Mouse (Mus musculus) thymus, postnatal 10 days (tissue): Measurements from ENCODE around the gene Olfr959.

Experiments used
- DNase-seq, 2 experiments: peaks; one replicate each; pipeline ENCODE4 v3.0.0; 2021; ENCODE audit warnings: low spot score in 2 of 2

The Olfr959 gene

DNA sequence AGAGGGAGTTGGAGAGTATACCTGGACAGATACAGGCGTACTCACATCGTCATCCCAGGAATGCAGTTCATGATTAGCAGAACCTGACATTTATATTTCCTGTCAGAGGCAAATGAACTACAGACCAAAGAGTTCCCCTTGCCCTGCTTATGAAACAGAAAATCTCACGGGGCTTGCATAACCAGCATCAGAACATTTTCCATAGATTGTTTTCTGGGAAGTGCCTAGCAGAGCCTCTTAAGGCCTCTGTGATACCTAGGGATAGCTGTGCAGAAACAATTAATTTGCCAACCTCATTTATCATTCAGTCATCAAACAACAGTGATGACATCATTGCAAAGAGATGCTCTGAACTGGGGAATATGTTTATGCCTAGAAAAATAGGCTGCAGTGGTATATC lies at the start of gene Olfr959:
Olfr959 (minus strand) TSS at position 101 of the 400 bp plus-strand sequence.
- no peak for DNase-seq

DNA sequence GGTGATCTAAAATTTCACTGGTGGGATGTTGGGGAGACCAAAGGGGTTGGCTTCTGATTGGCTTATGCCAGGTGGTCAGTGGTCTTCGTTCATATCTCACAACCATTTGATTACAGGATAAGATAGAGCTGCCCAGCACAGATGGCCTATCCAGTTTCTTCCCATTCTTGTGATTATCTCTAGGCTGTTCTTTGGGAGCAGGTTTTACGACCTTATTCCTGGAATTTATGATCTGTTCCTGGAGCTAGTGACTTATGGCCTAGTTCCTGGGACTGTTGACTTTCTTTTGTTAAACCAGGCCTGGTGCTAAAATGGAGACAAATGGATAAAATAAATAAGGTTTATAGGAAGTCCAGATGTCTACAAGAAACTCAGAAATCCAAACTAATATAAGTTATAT lies 49.3 kb upstream of the Olfr959 start:
- DNase-seq, result no peak

DNA sequence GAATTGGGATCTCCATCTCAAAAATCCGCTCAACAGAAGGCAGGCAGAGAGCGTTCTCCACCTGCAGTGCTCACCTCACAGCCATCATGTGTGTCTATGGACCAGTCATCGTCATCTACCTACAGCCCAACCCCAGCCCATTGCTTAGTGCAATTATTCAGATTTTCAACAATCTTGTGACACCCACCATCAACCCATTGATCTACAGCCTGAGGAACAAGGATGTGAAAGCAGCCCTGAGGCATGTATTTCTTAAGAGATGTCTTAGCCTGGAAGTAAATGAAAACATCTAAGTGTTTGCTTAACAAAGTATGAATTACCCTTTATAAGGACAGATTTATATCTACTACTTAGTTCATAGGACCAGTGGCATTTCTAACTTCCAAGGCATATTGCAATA lies 48.4 kb upstream of the Olfr959 start:
- DNase-seq, result no peak

DNA sequence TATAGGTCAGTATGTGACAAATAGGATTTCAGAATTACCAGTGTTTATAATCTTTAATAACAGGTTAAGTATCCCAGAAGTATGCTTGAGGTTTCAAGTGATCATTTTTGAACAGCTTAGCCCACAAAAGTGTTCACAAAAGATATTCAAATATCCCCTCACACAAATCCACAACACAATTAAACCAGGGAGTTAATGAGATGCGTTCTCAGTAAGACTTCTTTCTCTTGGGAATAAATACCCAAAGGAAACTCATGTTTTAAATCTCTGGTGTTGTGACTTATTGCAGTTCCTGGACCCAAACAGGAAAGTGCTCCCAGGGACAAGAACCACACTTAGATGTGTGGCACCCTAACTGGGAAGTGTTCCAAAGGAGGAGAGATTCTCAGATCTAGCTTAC lies 45.7 kb upstream of the Olfr959 start, which contains the start of gene Olfr960:
Olfr960 (plus strand) TSS at position 301 of the 400 bp plus-strand sequence.
- DNase-seq, result no peak

DNA sequence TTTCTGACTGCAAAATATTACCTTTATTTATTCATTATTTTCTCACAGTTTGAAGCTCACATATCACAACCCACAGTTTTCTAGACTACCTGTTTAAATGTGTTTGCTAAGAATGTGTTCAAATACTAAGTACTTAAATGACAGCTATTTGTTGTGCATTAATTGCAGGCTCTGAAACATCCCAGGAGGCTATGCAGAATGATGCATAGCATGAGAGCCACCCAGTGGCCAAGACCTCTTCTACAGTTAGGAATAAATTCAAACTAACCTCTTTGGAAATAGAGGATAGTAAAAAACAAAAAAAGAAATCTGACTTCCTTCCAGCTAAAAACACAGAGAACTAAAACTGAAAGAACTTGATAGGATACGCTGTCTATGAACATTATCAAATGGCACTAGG lies 36.6 kb upstream of the Olfr959 start:
- no peak for DNase-seq

DNA sequence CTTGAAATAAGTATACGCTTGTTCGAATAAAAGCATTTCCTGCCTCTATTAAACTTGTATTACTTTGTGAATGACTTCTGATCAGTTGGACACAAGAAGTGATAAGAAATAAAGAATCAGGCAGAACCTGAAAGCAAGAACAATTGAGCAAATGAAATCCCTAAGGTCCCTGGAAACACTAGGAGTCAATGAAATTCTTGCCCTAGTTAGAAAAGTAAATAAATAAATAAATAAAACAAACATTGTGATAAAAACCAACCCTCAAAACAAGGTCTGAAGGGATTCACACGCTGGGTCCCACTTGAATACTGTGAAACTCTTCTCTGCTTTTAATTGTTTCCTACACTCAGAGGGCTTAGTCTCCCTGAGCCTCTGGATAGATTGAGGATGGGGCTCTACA lies 35.0 kb upstream of the Olfr959 start, which contains the start of gene Olfr148:
Olfr148 (plus strand) TSS at position 301 of the 400 bp plus-strand sequence.
- no peak for DNase-seq

DNA sequence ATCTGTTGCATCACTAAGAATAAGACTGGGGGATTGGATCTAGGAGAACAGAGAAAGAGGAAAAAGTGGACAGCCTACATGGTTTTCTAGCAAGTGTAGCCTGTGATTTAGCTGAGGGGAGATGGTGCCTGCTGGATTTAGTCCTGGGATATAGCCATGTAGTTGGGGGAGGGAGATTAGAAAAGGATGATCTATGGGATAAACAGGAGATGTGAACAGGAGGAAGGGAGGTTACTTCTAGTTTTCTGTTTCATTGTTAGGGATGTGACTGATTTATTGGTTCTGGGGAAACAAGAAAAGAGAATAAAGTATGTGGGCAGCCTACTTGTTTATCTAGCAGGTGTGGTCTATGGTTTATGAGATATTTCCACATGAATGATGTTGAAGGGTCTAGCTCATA lies 33.1 kb upstream of the Olfr959 start:
- DNase-seq, result no peak

DNA sequence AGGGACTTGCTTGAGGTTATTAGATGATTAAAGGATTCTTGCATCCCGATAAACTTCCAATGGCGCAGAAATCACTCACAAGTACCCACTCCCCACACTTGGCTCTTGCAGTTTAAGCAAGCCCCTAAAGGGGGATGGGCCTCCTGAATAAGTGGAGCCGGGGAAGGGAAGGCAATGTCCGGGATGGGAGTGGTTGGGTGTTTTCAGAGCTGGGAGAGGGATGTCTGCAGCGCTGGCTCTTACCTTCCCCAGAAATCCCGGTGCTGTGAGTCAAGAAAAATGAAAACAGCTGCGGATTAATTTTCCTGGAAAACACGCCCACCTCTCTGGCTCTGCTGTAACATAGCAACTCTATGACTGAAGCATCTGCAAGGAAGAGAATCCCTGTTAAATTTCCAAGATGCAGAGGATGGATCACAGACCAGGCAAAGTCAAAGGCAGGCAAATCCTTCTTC lies 28.7 kb upstream of the Olfr959 start, which contains the start of gene AW551984:
AW551984 (minus strand) TSS at position 405 of the 455 bp plus-strand sequence.
- DNase-seq, result no peak

DNA sequence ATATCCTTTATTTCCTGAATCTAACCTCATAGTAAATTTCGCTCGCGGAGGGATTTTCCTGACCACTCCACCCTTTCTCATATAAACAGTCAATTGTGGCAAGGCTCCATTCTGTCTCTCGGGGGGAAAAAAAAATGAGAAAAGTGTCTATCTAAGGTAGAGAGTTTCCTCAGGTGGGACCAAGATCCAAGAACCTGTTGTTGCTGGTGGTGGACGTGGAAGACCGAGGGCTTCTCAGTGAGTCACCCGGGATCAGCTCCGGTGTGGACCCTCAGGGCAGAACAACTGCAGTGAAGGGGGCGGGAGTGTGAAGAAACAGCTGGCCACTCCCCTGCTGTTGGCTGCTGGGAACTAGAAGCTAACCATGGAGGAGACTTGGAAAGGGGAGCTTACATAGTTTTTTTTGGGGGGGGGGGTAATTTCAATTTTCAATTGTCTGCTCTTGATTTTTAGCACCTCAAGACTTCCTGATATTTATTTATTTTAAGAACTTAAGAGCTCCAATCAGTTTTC lies 28.0 kb upstream of the Olfr959 start:
- DNase-seq, result no peak

DNA sequence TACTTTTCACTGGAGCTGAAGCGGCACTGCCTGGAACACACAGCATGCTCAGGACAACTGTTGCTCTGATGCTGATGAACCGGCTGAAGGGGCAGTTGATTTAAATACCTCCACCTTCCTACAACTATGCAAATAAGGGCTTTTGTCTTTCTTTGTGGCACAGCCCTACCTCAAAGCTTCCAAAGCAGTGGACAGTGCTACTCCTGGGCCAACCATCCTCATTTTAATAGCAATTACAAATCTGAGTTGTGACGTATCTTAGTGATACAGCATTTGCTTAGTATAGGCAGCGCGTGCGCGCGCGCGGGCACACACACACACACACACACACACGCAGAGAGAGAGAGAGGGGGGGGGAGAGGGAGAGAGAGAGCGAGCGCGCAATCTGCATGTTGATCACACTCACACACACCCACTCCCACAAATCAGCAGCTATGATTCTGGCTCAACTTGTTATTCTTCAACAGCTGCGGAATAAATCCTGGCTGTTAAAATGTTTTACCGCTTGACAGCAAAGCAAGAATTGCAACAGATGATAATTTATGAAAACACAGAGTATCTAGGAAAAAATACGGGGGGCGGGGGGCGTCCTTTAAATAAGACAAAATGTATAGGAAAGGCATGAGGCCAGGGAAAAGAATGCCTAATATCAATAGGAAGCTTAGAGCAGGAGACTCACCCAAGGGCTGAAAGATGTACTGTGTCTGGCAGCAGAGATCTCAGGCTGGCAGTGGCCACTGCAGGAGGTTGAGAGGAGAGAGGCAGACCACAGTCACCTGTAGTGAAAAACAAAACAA lies 27.4 kb upstream of the Olfr959 start:
- no peak for DNase-seq

DNA sequence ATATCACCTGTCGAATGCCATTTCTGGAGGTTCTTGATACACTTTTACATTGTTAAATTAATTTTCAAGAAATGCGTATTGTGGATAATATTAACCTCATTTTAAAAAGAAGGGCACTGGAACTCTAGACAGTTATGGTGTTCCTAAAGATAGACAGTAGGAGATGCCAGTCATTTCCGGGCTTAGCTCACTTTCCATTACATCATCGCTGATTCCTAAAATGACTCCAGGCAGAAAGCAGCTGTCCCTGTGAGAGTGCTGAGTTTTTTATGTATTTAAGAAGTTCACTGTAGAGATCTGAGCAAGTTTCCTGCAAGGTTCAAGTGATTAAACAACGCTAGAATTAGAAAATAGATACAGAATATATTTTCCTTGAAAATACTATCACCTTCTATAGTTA lies 1.7 kb upstream of the Olfr959 start:
- no peak for DNase-seq

DNA sequence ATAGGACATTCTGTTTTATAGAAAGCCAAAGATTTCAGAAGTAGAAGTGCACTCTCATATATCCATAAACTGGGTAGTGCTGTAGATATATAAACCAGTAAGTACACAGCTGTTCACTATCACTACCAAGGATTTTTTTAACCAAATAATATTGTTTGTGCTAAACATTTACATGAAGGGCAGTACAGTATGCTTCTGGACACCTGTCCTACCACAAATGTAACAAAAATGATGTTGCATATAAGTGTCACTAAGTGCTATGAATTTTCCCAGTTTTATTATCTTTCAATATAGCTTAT lies 17.1 kb downstream of the Olfr959 start:
- DNase-seq, result no peak

DNA sequence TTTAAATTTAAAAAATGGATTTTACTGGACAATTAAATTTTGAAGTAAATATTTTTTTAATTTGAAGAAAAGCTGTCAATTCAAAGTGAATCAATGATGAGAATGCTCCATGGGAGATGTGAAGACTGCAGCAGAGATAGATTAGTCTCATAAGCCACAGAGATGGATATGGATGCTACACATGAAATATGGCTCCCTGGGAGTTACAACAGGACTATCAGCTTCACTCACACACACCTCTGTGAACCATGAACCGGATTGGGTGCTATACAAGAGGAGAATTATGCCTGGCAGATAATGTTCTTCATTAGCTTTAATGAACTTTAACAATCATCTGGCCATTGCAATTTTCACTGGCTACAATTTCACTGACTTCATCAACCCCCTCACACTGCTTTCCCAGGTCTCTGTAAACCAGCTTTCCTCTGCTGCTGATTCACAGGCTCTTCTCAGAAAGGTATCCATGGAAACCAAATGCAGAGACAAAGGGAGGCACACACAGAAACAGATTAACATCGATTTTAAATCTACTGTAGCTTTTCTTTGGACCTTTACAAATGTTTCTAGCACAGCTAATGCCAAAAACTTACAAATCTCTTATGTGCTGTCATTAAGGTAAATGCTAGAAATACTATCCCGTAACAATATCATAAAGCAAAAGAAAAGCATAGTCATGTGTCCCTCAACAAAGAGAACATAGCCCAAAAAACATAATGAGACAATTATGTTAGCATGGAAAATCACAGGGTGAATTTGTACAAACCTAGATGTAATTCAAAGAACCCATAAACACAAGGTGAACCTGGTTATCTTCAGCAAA lies 17.6 kb downstream of the Olfr959 start:
- no peak for DNase-seq

DNA sequence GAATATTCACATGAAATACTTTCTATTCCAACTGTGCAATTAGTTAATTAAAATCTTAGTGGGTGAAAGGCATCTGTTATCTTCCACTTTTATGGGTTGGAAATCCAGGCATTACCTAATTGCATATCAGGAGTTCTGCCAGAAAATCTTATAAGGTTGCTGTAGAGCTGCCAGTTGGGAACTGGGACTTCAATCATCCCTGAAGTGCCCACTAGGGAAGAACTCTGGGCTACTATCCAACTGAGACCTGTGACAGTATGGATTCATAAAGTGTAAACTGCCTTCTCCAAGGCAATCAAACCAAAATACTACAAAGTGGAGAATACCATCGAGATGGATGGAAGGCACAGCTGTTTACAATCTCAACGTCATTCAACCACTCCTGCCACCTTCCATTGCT lies 21.4 kb downstream of the Olfr959 start, which contains the start of gene Olfr958:
Olfr958 (minus strand) TSS at position 109 of the 400 bp plus-strand sequence.
- DNase-seq, result no peak

DNA sequence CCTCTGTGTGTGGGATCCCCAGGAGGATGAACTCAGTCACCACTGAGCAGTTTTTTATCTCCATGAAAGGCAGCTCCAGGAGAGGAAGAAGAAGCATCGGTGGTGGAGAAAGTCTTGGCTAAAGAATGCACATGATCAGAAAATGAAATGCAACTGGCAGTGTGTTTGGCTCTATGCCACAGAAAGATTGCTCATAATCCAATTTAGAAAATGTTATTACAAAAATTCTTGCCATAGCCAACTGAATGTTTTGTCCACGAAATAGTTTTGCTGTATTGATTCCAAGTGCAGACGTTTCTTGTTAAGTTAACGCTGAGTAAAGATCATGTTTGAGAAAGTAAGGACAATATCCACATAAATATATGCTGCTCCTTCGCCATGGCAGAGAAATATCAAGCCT lies 24.6 kb downstream of the Olfr959 start:
- no peak for DNase-seq

DNA sequence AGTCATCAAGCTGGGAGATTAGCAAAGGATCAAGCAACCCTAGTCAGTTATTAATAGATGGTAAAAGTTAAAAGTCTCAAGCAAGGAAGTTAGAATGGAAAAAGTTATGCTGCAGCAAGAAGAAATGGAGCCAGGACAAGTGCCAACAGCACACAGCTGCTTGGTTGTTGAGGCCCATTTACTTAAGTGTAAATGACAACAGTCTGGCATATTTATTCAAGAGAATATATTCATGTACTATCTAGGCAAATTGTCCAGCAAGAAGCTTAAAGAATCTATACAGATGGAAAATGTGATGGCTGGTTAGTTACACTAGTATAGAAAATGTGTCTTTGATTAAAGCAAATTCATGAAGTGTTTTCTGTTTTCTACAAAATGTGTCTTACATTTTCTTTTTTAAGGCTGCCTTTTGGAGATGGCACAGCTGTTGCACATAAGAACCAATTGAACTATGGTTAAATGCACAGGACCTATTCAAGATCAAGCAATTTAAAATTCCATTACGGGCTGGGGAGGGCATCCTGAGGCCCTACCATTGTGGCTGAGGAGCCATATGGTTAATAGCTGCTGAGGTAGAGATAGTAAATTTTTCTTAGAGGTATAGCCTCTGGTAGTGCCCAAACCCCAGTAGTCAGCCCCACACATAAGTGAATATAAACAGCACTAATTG lies 51.6 kb downstream of the Olfr959 start:
- no peak for DNase-seq
